Mouse (Mus musculus) forebrain, embryonic 12.5 days (tissue): Measurements from ENCODE around the gene Lat. TPM values are rescaled to one million over a fixed set of nuclear protein-coding genes. Genes with fewer than 3 reads are reported as not detected.
A peak's percentile ranks its signal among the peaks of the same experiment; 100 is the strongest.
"Not testable (repeated sequence)": the region's sequence is repeated elsewhere in the genome, so short reads cannot be mapped to it uniquely, and the experiment has no call there.

ENCODE experiments used
- ATAC-seq: fragments of 200-750 bp; cut with Nextera tagmentation; 2 replicates; pipeline ENCODE4 v1.8.0; 2017; ENCODE audit warnings: moderate TSS enrichment; ENCODE audit not compliant: low FRiP score
- H3K27ac ChIP-seq: fragments of 300-500 bp; sonication (generic); 2 replicates; pipeline ENCODE4 v1.5.1; 2016; ENCODE audit warnings: mild to moderate bottlenecking
- H3K27me3 ChIP-seq: fragments of 300-500 bp; sonication (generic); 2 replicates; pipeline ENCODE4 v1.6.1; 2016; ENCODE audit warnings: mild to moderate bottlenecking
- H3K36me3 ChIP-seq: fragments of 300-500 bp; sonication (generic); replicated peaks from 2 replicates; pipeline ENCODE4 v1.6.1; 2016; ENCODE audit warnings: mild to moderate bottlenecking
- H3K4me1 ChIP-seq: fragments of 300-500 bp; sonication (generic); 2 replicates; pipeline ENCODE4 v1.6.1; 2016
- H3K4me2 ChIP-seq: fragments of 300-500 bp; sonication (generic); 2 replicates; pipeline ENCODE4 v1.6.1; 2016; ENCODE audit warnings: mild to moderate bottlenecking, moderate library complexity
- H3K4me3 ChIP-seq: fragments of 300-500 bp; sonication (generic); replicated peaks from 2 replicates; pipeline ENCODE4 v1.5.1; 2016; ENCODE audit warnings: mild to moderate bottlenecking
- H3K9ac ChIP-seq: fragments of 300-500 bp; sonication (generic); 2 replicates; pipeline ENCODE4 v1.6.1; 2016; ENCODE audit warnings: mild to moderate bottlenecking
- H3K9me3 ChIP-seq: fragments of 300-500 bp; sonication (generic); 2 replicates; pipeline ENCODE4 v1.6.1; 2016
- WGBS: fragments of 180-500 bp; shearing (Covaris S2); methylation state at CpG from one replicate; pipeline ENCODE4 v1.1.7; 2016; 5-methylcytosine and 5-hydroxymethylcytosine counted together
- polyA plus RNA-seq: library from polyadenylated mRNA; unstranded; fragments of >200 nt; fragmentation: Nextera tagmentation; extraction: Ambion mirVana; gene quantifications from 2 replicates; pipeline ENCODE4 v1.2.1, GENCODE M21; 2016

The Lat gene
- polyA plus RNA-seq: 1.7 and 1.9 TPM in 2 replicates

- no peaks in the 10 kb centered on the region for H3K4me1 ChIP-seq
- no peak for ATAC-seq
- H3K4me3 ChIP-seq: no peak within 1 kb of the TSS
- H3K9ac ChIP-seq: no peak within 1 kb of the TSS
- no peak within 1 kb of the TSS for H3K4me2 ChIP-seq
- H3K9me3 ChIP-seq: no peaks in the 10 kb centered on the region
- H3K27me3 ChIP-seq: no peaks in the 10 kb centered on the region
- peaks cover 54% of the 10 kb centered on the region for H3K36me3 ChIP-seq
- 86% methylated on average over 13 of the region's 13 CpGs for WGBS
- H3K27ac ChIP-seq: no peak within 1 kb of the TSS
Measured at GRCm38 (mm10) chr7:126369393-126369792, at the start of gene Lat. Gene Lat (minus strand): TSS chr7:126369570.

GRCm38 (mm10) chr7:126418496-126418895, 49.1 kb upstream of the Lat start:
- no peak for ATAC-seq
- Histone ChIP-seq H3K9me3 (no peaks in the 10 kb centered on the region), H3K36me3 (no peaks in the 10 kb centered on the region), H3K4me2 (no peak overlapping the region), H3K9ac (no peak overlapping the region), H3K4me3 (no peak overlapping the region), H3K27ac (no peak overlapping the region), H3K4me1 (peaks cover 20% of the 10 kb centered on the region), H3K27me3 (no peaks in the 10 kb centered on the region)
- 75% methylated on average over 3 of the region's 3 CpGs for WGBS

- no peaks in the 10 kb centered on the region for H3K9me3 ChIP-seq
- H3K4me3 ChIP-seq: no peak overlapping the region
- H3K4me2 ChIP-seq: no peak overlapping the region
- no peak for ATAC-seq
- 71% methylated on average over 4 of the region's 4 CpGs for WGBS
- H3K27ac ChIP-seq: no peak overlapping the region
- peaks cover 20% of the 10 kb centered on the region for H3K4me1 ChIP-seq
- no peak overlapping the region for H3K9ac ChIP-seq
- no peaks in the 10 kb centered on the region for H3K36me3 ChIP-seq
- H3K27me3 ChIP-seq: no peaks in the 10 kb centered on the region
Measured at GRCm38 (mm10) chr7:126417606-126418005, 48.2 kb upstream of the Lat start.

GRCm38 (mm10) chr7:126417045-126417444, 47.7 kb upstream of the Lat start:
- no peak overlapping the region for H3K4me2 ChIP-seq
- no peaks in the 10 kb centered on the region for H3K36me3 ChIP-seq
- H3K27me3 ChIP-seq: no peaks in the 10 kb centered on the region
- no peak overlapping the region for H3K9ac ChIP-seq
- H3K27ac ChIP-seq: no peak overlapping the region
- ATAC-seq: no peak
- no peak overlapping the region for H3K4me3 ChIP-seq
- H3K9me3 ChIP-seq: no peaks in the 10 kb centered on the region
- 5% methylated on average over 8 of the region's 8 CpGs for WGBS
- H3K4me1 ChIP-seq: peaks cover 20% of the 10 kb centered on the region

- peaks cover 20% of the 10 kb centered on the region for H3K4me1 ChIP-seq
- H3K27me3 ChIP-seq: no peaks in the 10 kb centered on the region
- WGBS: 43% methylated on average over 2 of the region's 2 CpGs
- no peak overlapping the region for H3K4me2 ChIP-seq
- no peak for ATAC-seq
- no peaks in the 10 kb centered on the region for H3K9me3 ChIP-seq
- no peak overlapping the region for H3K9ac ChIP-seq
- no peak overlapping the region for H3K27ac ChIP-seq
- H3K4me3 ChIP-seq: no peak overlapping the region
- no peaks in the 10 kb centered on the region for H3K36me3 ChIP-seq
Measured at GRCm38 (mm10) chr7:126416615-126417014, 47.2 kb upstream of the Lat start.

- no peaks in the 10 kb centered on the region for H3K36me3 ChIP-seq
- WGBS: 96% methylated on average over 6 of the region's 6 CpGs
- ATAC-seq: no peak
- no peak within 1 kb of the TSS for H3K27ac ChIP-seq
- no peaks in the 10 kb centered on the region for H3K9me3 ChIP-seq
- H3K9ac ChIP-seq: no peak within 1 kb of the TSS
- no peaks in the 10 kb centered on the region for H3K27me3 ChIP-seq
- H3K4me1 ChIP-seq: peaks cover 20% of the 10 kb centered on the region
- no peak within 1 kb of the TSS for H3K4me3 ChIP-seq
- no peak within 1 kb of the TSS for H3K4me2 ChIP-seq
Measured at GRCm38 (mm10) chr7:126414725-126415124, 45.4 kb upstream of the Lat start, which contains the start of gene Cd19. Gene Cd19 (minus strand): TSS chr7:126414889.

GRCm38 (mm10) chr7:126411061-126411460, 41.7 kb upstream of the Lat start:
- Histone ChIP-seq H3K36me3 (no peaks in the 10 kb centered on the region), H3K4me3 (no peak overlapping the region), H3K27ac (no peak overlapping the region), H3K4me1 (peaks cover under 1% of the 10 kb centered on the region; the same call in 1 of the 2 replicates), H3K4me2 (no peak overlapping the region), H3K9ac (no peak overlapping the region), H3K27me3 (0 out of 2 replicates have a peak, but pooled peaks cover 4% of the 10 kb centered on the region), H3K9me3 (no peaks in the 10 kb centered on the region)
- ATAC-seq: no peak
- WGBS: 89% methylated on average over 4 of the region's 4 CpGs

- Histone ChIP-seq H3K4me1 (no peaks in the 10 kb centered on the region), H3K4me3 (no peak overlapping the region), H3K9me3 (no peaks in the 10 kb centered on the region), H3K27me3 (0 out of 2 replicates have a peak, but pooled peaks cover 4% of the 10 kb centered on the region), H3K27ac (no peak overlapping the region), H3K4me2 (no peak overlapping the region), H3K36me3 (no peaks in the 10 kb centered on the region), H3K9ac (no peak overlapping the region)
- ATAC-seq: no peak
- 87% methylated on average over 2 of the region's 2 CpGs for WGBS
Measured at GRCm38 (mm10) chr7:126408686-126409085, 39.3 kb upstream of the Lat start.

GRCm38 (mm10) chr7:126402518-126402917, 33.1 kb upstream of the Lat start:
- not testable (repeated sequence) for H3K9ac ChIP-seq, ATAC-seq, H3K27me3 ChIP-seq, H3K27ac ChIP-seq, H3K4me3 ChIP-seq, H3K9me3 ChIP-seq, H3K4me2 ChIP-seq, H3K4me1 ChIP-seq, H3K36me3 ChIP-seq
- 75% methylated on average over 8 of the region's 8 CpGs for WGBS

GRCm38 (mm10) chr7:126399548-126399947, 30.2 kb upstream of the Lat start:
- no peaks in the 10 kb centered on the region for H3K9me3 ChIP-seq
- peaks cover 15% of the 10 kb centered on the region for H3K4me1 ChIP-seq
- H3K27ac ChIP-seq: no peak overlapping the region
- no peak overlapping the region for H3K9ac ChIP-seq
- H3K4me3 ChIP-seq: no peak overlapping the region
- no peak for ATAC-seq
- WGBS: 5% methylated on average over 5 of the region's 5 CpGs
- no peaks in the 10 kb centered on the region for H3K36me3 ChIP-seq
- H3K4me2 ChIP-seq: no peak overlapping the region
- H3K27me3 ChIP-seq: no peaks in the 10 kb centered on the region

- no peak overlapping the region for H3K4me3 ChIP-seq
- no peaks in the 10 kb centered on the region for H3K9me3 ChIP-seq
- no peaks in the 10 kb centered on the region for H3K27me3 ChIP-seq
- ATAC-seq: no peak
- no peaks in the 10 kb centered on the region for H3K36me3 ChIP-seq
- H3K4me1 ChIP-seq: peaks cover 15% of the 10 kb centered on the region
- WGBS: 95% methylated on average over 4 of the region's 4 CpGs
- H3K27ac ChIP-seq: no peak overlapping the region
- H3K4me2 ChIP-seq: no peak overlapping the region
- H3K9ac ChIP-seq: no peak overlapping the region
Measured at GRCm38 (mm10) chr7:126397822-126398221, 28.5 kb upstream of the Lat start.

GRCm38 (mm10) chr7:126397221-126397620, 27.9 kb upstream of the Lat start:
- Histone ChIP-seq H3K27ac (no peak overlapping the region), H3K4me1 (peaks cover 15% of the 10 kb centered on the region), H3K9ac (no peak overlapping the region), H3K4me3 (no peak overlapping the region), H3K9me3 (no peaks in the 10 kb centered on the region), H3K36me3 (no peaks in the 10 kb centered on the region), H3K27me3 (no peaks in the 10 kb centered on the region), H3K4me2 (peak overlapping the region; percentile 39)
- no peak for ATAC-seq
- WGBS: 53% methylated on average over 6 of the region's 6 CpGs

GRCm38 (mm10) chr7:126396298-126397119, 27.1 kb upstream of the Lat start, which contains the start of gene Nfatc2ip:
Gene Nfatc2ip (minus strand): TSS chr7:126396737.
- WGBS: under 1% methylated on average over 59 of the region's 59 CpGs
- ATAC-seq: peak; percentile 100
- no peak within 1 kb of the TSS; the same call in 1 of the 2 replicates for H3K27ac ChIP-seq

More at GRCm38 (mm10) chr7:126396298-126397119, 27.1 kb upstream of the Lat start, which contains the start of gene Nfatc2ip:
- Histone ChIP-seq H3K36me3 (no peaks in the 10 kb centered on the region), H3K4me2 (peak within 1 kb of the TSS; percentile 72), H3K4me3 (peak within 1 kb of the TSS; percentile 80), H3K9ac (peak within 1 kb of the TSS; percentile 81), H3K27me3 (no peaks in the 10 kb centered on the region), H3K9me3 (no peaks in the 10 kb centered on the region), H3K4me1 (peaks cover 15% of the 10 kb centered on the region)
